Mouse (Mus musculus) cortical plate, adult 2 months (tissue): ENCODE results near the gene Gm7030.
"Not testable (repeated sequence)": the region's sequence is repeated elsewhere in the genome, so short reads cannot be mapped to it uniquely, and the experiment has no call there.

ENCODE experiments used
- CTCF ChIP-seq: fragments of 200-500 bp; IDR thresholded peaks from 2 replicates; pipeline ENCODE4 v1.5.1; 2011; ENCODE audit warnings: mild to moderate bottlenecking, control low read depth, low read length; ENCODE audit not compliant: insufficient read depth; ENCODE audit errors: extremely low read depth
- POLR2A ChIP-seq: fragments of 200-500 bp; IDR thresholded peaks from 2 replicates; pipeline ENCODE4 v1.6.1; 2011; ENCODE audit warnings: mild to moderate bottlenecking, low read length, control low read depth; ENCODE audit not compliant: insufficient read depth; ENCODE audit errors: extremely low read depth

- TF ChIP-seq CTCF, POLR2A: not testable (repeated sequence)
These were observed 5.1 kb downstream of the Gm7030 start for GRCm38 (mm10) chr17:36124111-36124510.
